Mouse (Mus musculus): ENCODE data around the gene Pax2. TPM values are rescaled to one million over a fixed set of nuclear protein-coding genes. Genes with fewer than 3 reads are reported as not detected.

Gene Pax2
- polyA plus RNA-seq, 1 experiment from 2014 or later = 0.20 TPM

DNA sequence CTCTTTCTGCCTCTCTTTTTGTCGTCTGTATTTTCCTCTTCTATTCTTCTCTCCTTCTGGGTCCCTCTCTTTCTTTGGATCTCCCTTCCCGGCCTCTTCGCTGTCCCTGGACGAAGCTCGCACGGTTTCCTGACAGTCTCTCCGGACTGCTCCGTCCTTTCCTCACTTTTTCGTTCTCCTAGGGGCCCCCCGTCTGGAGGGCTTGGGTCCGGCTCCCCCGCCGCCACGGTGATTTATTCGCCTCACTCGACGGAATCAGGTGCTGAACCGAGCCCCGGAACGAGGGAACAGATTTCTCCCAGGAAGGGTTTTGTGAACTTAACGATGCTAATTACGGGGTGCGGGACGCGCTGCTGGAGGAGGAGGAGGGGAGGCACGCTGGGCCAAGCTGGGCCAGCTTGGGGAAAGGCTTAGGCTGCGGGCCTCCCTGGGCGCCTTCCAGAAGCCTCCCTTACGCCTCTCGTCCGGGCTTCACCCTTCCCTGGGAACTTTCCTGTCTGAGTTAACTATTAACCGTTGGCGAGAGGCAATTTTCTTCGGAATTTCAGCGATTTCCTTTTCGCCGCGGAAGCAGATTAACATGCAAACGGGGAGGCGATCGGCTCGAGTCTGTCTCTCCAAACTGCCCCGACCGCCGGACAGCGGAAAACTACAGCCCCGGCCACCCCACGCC is 14.6 kb upstream of the Pax2 start:
- Histone ChIP-seq H3K27me3 (ENCODE audit: low read depth, poor library complexity, severe bottlenecking) (peaks cover 100% of the 10 kb centered on the region), H3K36me3 (no peaks in the 10 kb centered on the region), H3K4me1 (peaks cover 29% of the 10 kb centered on the region), H3K9me3 (replicated peaks) (no peaks in the 10 kb centered on the region), H3K27ac (0 out of 2 replicates have a peak overlapping the region, but pooled peaks have one; percentile 8), H3K4me3 (peak overlapping the region; percentile 35)
- WGBS = under 1% methylated on average over 48 of the region's 48 CpGs
- peak; percentile 64 for DNase-seq (ENCODE audit: low spot score)

DNA sequence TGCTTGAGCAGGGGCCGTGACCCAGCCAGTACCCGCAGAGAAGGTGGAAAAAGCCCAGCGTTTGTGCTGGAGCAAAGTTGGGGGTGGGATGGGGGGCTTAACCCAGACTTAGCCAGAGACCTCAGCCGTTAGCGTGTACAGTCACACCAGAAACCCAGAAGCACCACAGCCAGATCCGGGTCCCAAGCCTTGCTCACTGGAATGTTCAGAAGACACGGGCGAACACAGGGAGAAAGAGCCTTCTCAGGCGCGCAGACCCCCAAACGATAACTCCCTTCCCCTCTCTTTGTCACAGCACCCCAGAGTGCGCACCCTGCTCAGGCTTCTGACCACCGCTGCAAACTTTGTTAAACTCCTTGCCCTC is 14.1 kb upstream of the Pax2 start:
- Histone ChIP-seq H3K27ac (0 out of 2 replicates have a peak overlapping the region, but pooled peaks have one; percentile 8), H3K4me3 (peak overlapping the region; percentile 35), H3K36me3 (no peaks in the 10 kb centered on the region), H3K27me3 (ENCODE audit: low read depth, poor library complexity, severe bottlenecking) (peaks cover 100% of the 10 kb centered on the region), H3K4me1 (peaks cover 34% of the 10 kb centered on the region), H3K9me3 (replicated peaks) (no peaks in the 10 kb centered on the region)
- WGBS = 2% methylated on average over 13 of the region's 13 CpGs
- DNase-seq (ENCODE audit: low spot score) = peak; percentile 69

DNA sequence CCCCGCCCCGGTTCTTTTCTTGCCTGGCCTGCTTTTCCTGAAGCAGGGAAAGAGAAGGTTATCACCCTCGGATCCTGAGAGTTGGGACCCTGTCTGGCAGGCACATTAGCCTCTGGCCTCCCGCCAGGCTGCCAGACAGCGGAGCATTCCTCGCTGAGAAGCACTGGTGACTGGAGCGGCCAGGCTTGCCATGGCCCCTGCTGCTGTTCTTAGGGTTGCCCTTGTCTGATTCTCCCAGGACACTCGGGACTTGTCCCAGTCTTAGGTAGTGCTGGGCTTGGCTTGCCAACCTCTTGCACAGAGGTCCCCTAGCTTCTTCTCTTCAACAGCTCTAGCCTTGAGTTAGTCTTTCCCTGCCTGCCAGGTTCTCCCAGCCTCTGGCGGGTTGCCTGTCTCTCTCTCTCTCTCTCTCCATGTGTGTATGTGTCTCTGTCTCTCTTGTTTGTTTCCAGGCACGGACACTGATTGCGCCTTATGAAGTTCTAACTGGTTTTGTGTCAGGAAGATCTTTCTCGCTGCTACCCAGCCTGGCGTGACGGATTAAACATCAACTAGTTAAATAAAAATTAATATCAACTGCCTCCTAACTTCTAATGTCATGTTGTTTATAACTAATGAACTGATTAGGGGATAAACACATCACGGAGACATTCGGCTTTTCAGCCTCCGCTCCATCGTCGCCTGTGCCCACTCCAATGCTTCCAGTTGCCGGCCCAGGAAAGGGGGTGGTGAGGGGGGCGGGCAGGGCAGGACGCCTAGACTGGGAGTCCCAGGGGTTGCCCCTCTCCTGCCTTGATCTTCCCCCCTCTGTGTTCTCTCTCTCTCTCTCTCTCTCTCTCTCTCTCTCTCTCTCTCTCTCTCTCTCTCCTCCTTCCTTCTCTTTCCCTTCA is 13.5 kb upstream of the Pax2 start:
- H3K36me3 ChIP-seq = no peaks in the 10 kb centered on the region
- H3K27ac ChIP-seq = no peak overlapping the region
- peaks cover 37% of the 10 kb centered on the region for H3K4me1 ChIP-seq
- no peaks in the 10 kb centered on the region for H3K9me3 ChIP-seq (replicated peaks)
- WGBS = under 1% methylated on average over 22 of the region's 22 CpGs
- peak; percentile 68 for DNase-seq (ENCODE audit: low spot score)
- peak overlapping the region; percentile 35; the same call in 1 of the 2 replicates for H3K4me3 ChIP-seq
- H3K27me3 ChIP-seq (ENCODE audit: low read depth, poor library complexity, severe bottlenecking) = peaks cover 100% of the 10 kb centered on the region

DNA sequence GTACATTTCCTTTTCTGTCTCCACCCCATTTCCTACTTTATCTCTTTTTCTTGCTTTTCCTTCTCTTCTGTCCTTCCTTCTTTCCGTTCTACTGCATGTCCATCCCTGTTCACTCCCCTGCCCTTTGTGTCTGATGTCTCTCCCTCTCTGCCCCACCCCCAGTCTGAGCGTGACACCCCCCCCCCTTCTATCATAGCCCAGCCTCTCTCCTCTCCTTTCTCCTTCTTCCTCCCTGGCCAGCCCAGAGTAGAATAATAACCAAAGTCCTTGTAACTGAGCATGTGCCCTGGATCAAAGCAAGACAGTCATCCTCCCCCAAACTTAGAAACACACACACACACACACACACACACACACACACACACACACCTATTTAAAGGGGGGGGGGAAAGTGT is 12.8 kb upstream of the Pax2 start:
- no peak for DNase-seq (ENCODE audit: low spot score)
- H3K4me1 ChIP-seq = peaks cover 37% of the 10 kb centered on the region
- H3K4me3 ChIP-seq = no peak overlapping the region
- H3K27ac ChIP-seq = no peak overlapping the region
- H3K9me3 ChIP-seq (replicated peaks) = no peaks in the 10 kb centered on the region
- peaks cover 100% of the 10 kb centered on the region for H3K27me3 ChIP-seq (ENCODE audit: low read depth, poor library complexity, severe bottlenecking)
- WGBS = 0% methylated on average over 2 of the region's 2 CpGs
- H3K36me3 ChIP-seq = no peaks in the 10 kb centered on the region

DNA sequence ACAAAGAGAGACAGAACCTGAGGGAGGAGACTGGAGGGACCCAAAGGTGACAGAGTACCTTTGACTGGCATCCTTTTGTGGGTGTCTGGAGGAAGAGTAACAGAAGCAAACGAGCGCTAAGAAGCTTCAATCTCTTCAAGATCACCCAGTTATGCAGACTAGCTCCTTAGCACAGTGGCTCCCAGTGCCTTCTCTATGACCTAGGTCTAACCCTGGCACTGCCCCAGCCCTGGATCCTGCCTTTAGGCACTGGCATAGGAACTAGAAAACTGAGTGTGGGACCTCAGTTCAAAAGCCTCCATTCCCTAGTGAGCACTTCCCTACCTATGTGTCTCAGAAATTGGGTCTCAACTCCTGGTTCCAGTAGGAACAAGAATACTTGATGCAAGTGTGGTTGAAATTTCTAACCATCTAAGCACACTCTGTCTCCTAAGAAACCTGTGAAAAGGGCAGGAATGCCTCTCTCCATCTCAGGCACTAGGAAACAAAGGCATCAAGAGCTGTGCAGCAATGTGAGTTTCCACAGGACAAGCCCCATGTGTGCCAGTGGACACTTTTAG is 11.8 kb upstream of the Pax2 start:
- 2% methylated on average over 2 of the region's 2 CpGs for WGBS
- no peak overlapping the region for H3K4me3 ChIP-seq
- peaks cover 100% of the 10 kb centered on the region for H3K27me3 ChIP-seq (ENCODE audit: low read depth, poor library complexity, severe bottlenecking)
- no peak overlapping the region for H3K27ac ChIP-seq
- DNase-seq (ENCODE audit: low spot score) = no peak
- H3K9me3 ChIP-seq (replicated peaks) = no peaks in the 10 kb centered on the region
- no peaks in the 10 kb centered on the region for H3K36me3 ChIP-seq
- peaks cover 37% of the 10 kb centered on the region for H3K4me1 ChIP-seq

DNA sequence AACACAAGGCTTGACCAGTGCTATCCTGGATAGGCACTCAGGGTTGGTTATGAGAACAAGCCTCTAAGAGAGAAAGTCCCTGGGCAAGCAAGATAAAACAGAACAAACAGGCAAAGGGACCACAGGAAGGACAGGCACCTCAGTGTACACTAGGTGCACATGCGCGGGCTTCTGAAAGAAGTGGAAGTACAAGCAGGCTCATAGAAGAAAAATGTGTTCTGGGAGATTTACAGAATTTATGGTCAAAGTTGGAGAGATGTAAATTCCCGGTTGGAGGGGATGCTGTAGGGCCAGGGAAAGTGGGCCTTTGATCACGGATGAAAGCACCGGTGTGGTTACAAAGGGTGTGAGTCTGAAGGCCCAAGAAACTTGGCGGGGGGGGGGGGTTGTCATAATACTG is 10.1 kb upstream of the Pax2 start:
- no peak for DNase-seq (ENCODE audit: low spot score)
- 4% methylated on average over 6 of the region's 6 CpGs for WGBS
- Histone ChIP-seq H3K9me3 (replicated peaks) (no peaks in the 10 kb centered on the region), H3K27me3 (ENCODE audit: low read depth, poor library complexity, severe bottlenecking) (peaks cover 100% of the 10 kb centered on the region), H3K27ac (no peak overlapping the region), H3K36me3 (no peaks in the 10 kb centered on the region), H3K4me1 (peaks cover 37% of the 10 kb centered on the region), H3K4me3 (no peak overlapping the region)

DNA sequence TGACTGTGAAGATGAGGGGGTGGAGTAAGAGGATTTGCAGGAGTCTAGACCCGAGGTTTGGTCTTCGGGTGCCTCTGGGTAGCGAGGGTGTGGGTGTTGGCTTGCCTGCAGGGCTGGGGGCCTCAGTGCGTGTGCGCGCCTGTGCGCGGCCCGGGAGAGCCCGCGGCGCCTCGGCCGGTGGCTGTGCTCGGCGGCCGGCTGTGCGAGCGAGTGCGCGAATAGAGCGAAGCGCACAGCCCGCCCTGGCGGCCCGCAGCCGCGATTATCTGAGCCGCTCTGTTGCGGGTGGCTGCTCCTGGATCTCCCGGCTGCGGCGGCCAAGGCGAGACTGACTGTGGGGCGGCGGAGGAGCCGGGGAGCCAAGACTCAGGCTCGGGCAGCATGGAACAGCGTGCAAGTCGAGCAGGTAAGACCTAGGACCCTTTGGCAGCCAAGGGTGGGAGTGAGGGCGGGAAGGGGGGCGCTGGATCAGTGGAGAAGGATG is 9.3 kb upstream of the Pax2 start:
- peak overlapping the region; percentile 42 for H3K4me3 ChIP-seq
- DNase-seq (ENCODE audit: low spot score) = peak; percentile 68

DNA sequence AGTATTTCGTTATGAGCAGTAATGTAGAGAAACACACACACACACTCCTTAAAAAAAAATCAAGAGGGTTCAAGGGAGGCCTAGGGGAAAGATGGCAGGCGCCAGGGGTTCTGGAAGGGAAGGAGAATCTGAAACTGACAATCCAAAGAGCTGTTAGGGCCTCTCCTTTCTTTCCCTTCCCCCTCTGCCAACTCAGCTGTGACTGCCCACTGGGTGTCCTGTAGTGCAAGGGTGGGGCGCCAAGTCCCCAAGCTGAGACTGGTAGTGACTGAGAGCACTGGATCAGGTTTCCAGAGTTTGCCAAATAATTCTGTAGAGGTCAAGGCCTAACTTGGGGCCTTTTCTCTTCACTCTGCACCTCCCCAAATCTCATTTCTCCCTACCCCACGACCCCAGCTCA is 8.4 kb upstream of the Pax2 start:
- DNase-seq (ENCODE audit: low spot score) = no peak
- Histone ChIP-seq H3K9me3 (replicated peaks) (no peaks in the 10 kb centered on the region), H3K27ac (no peak overlapping the region), H3K4me3 (no peak overlapping the region), H3K4me1 (peaks cover 29% of the 10 kb centered on the region), H3K36me3 (no peaks in the 10 kb centered on the region), H3K27me3 (ENCODE audit: low read depth, poor library complexity, severe bottlenecking) (peaks cover 100% of the 10 kb centered on the region)
- WGBS = 2% methylated on average over 4 of the region's 4 CpGs

More for the DNA sequence above, 9.3 kb upstream of the Pax2 start:
- Histone ChIP-seq H3K4me1 (peaks cover 32% of the 10 kb centered on the region), H3K36me3 (no peaks in the 10 kb centered on the region), H3K27ac (no peak overlapping the region), H3K27me3 (ENCODE audit: low read depth, poor library complexity, severe bottlenecking) (peaks cover 100% of the 10 kb centered on the region), H3K9me3 (replicated peaks) (no peaks in the 10 kb centered on the region)
- WGBS = under 1% methylated on average over 42 of the region's 42 CpGs

DNA sequence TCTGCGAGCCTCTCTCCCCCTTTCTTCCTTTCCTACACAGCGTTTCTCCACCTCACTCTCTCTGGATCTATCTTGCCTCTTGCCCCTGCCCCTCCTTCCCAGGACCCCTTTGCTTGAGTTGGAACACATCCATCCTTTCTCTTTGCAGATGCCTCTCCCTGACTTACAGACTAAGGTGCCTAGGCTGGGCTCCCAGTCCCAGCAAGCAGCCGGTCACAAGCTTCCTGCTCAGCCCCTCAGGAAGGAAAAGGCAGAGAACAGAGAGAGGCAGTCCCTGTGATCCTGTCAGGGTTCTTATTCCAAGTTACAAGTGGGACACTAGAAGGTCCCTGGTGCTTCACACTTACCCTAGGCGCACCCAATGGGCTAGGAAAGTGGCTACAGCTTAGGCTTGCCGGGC is 7.6 kb upstream of the Pax2 start:
- Histone ChIP-seq H3K9me3 (replicated peaks) (no peaks in the 10 kb centered on the region), H3K4me3 (no peak overlapping the region), H3K4me1 (peaks cover 33% of the 10 kb centered on the region), H3K27me3 (ENCODE audit: low read depth, poor library complexity, severe bottlenecking) (peaks cover 100% of the 10 kb centered on the region), H3K36me3 (no peaks in the 10 kb centered on the region), H3K27ac (no peak overlapping the region)
- 1% methylated on average over 5 of the region's 5 CpGs for WGBS
- DNase-seq (ENCODE audit: low spot score) = peak; percentile 64

DNA sequence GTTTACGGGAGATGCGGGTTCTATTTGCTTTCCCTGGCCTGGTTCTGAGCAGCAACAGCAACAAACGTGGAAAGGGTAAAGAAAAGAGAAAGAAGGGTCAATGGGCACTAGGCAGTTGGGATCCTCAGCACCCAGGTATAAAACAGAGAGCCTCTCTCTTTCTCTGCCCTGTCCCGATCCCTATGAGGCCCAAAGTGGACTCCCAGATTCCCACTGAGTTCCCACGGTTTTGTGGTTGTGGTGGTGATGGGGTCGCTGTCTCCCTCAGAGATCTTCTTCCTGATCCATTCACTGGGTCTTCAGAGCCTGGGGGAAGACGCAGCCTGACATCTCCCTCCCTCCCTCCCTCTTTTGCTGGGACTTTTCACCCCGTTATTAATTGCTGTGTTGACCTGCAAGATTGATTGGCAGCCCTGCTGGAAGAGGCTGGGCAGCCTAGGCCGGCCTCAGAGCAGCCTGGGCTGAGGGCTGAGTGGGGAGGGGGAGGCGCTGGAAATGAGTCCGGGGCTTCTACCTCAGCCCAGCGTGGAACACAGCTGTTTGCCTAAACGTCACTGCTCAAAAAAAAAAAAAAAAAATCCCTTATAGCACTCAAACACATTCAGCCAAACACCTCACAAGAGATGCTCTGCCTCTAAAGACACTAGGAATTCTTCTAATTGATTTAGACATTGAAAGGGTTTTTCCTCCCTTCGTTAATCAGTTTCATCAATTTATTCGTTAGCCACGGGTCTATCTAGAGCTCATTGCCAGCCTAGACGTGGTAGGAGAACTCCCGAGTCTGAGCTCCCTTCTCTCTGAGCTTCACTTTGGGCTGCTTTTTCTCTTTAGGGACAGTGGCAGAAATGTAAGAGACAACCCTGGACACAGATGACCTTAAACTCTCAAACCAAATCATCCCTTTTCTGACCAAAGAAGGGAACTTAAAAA is 6.5 kb upstream of the Pax2 start:
- no peak overlapping the region for H3K4me3 ChIP-seq
- H3K9me3 ChIP-seq (replicated peaks) = no peaks in the 10 kb centered on the region
- no peak for DNase-seq (ENCODE audit: low spot score)
- under 1% methylated on average over 18 of the region's 18 CpGs for WGBS
- H3K27ac ChIP-seq = no peak overlapping the region
- peaks cover 100% of the 10 kb centered on the region for H3K27me3 ChIP-seq (ENCODE audit: low read depth, poor library complexity, severe bottlenecking)
- H3K4me1 ChIP-seq = peaks cover 34% of the 10 kb centered on the region
- no peaks in the 10 kb centered on the region for H3K36me3 ChIP-seq

DNA sequence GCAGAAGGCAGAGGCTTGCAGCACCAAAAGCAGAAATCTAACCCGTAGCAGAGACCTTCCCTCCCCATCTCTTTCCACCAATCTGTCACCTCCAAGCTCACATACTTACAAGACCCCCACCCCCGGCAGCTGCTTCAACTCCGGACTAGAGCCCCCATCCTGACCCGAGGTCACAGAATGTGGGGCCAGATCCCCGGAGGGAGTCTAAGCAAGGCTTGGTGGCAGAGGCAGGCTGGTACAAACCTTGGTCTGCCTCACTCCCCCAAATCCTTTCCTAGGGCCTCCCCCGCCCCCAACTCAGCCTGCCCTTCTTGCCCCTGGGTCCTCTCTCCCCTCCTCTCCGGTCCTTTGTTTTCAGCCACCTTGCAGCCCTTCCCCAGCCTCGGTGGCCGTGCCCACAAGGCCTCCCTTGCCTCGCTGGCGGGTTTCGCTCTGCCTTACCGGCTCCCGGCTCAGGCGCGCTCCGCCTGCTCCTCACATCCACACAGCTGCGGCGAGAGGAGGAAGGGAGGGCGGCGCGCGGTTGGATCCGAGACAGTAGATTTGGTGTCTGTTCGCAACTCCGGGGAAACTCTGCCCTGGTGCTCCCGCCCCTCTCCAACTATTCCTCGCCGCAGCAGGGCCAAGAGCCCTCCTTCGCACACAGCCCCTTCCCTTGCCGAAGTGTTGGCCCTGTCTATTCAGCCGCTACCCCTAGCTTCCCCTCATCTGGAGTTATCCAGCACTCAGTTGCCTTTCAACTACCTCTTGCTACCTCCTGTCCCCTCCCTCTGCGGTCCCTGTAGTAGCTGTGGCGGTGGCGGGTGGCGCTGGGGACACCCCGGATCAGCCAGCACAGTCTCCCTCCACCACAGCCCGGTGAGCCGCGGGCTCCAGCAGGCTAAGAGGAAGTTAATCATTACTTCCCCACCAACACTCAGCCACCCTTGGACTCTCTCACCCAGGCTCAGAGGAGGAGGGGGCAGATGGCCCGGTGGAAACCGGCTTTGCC is 5.5 kb upstream of the Pax2 start:
- Histone ChIP-seq H3K9me3 (replicated peaks) (no peaks in the 10 kb centered on the region), H3K27ac (no peak overlapping the region), H3K27me3 (ENCODE audit: low read depth, poor library complexity, severe bottlenecking) (peaks cover 100% of the 10 kb centered on the region), H3K4me3 (peak overlapping the region; percentile 25), H3K4me1 (peaks cover 40% of the 10 kb centered on the region), H3K36me3 (no peaks in the 10 kb centered on the region)
- peak; percentile 76 for DNase-seq (ENCODE audit: low spot score)
- 0% methylated on average over 42 of the region's 42 CpGs for WGBS

Measured in limb, embryonic 10.5 days (tissue).